In genomic region chr4:88033216-88033653, GRCm38 (mm10) we compare ENCODE assay signal across 8 mouse cellular contexts. TPM values are rescaled to one million over a fixed set of nuclear protein-coding genes. Genes with fewer than 3 reads are reported as not detected.
A peak's percentile ranks its signal among the peaks of the same experiment; 100 is the strongest.
DNase-seq lines count a peak whose midpoint lies in the region; ATAC-seq and TF ChIP-seq lines count a peak whose summit lies in the region.

Gene Mllt3, minus strand, starts transcription at chr4:88033364.

- intact Hi-C loops in gastrocnemius, adult 2 months (cut with DNase I): loop anchor here (5.0 kb wide), 2 partner anchors 246 to 509 kb away; no protein-coding TSS in a partner anchor

- H3K27ac ChIP-seq in gastrocnemius, adult 2 months: peak within 1 kb of the TSS; percentile 86

- H3K27me3 ChIP-seq in megakaryocyte, embryonic 14.5 days (replicated peaks): peaks cover 10% of the 10 kb centered on the region

- H3K4me3 ChIP-seq in gastrocnemius, adult 2 months: peak within 1 kb of the TSS; percentile 84
- peak within 1 kb of the TSS; percentile 95 for H3K4me3 ChIP-seq in megakaryocyte, embryonic 14.5 days (replicated peaks)

- ATAC-seq in common myeloid progenitor, adult 5-6 weeks (replicated peaks; ENCODE audit: low read depth, poor library complexity, severe bottlenecking): peak; percentile 73

- TF ChIP-seq CTCF in gastrocnemius, adult 2 months (IDR thresholded peaks at IDR 0.05): peak; percentile 19; the same call in 1 of the 2 replicates

- peaks cover 22% of the 10 kb centered on the region for H3K4me1 ChIP-seq in megakaryocyte, embryonic 14.5 days

- no peaks in the 10 kb centered on the region for H3K9me3 ChIP-seq in megakaryocyte, embryonic 14.5 days

- H3K36me3 ChIP-seq in megakaryocyte, embryonic 14.5 days (replicated peaks; ENCODE audit: low read length): peaks cover 9% of the 10 kb centered on the region

- peak; percentile 97 for DNase-seq in ZHBTc4 (ENCODE audit: low read depth, low spot score)
- DNase-seq in gastrocnemius, adult 2 months: peak; percentile 99
- peak; percentile 77 for DNase-seq in hindlimb bud, embryonic 11.5 days (ENCODE audit: extremely low spot score, low read depth, low spot score)
- peak; percentile 77 to 90 for DNase-seq in left cerebral cortex, adult 8-10 months (ENCODE audit: low spot score in 2 of 2)
- peak; percentile 96 for DNase-seq in right cerebral cortex, postnatal 10 days (ENCODE audit: low spot score in 2 of 2)
- DNase-seq in urinary bladder, postnatal 25 days (ENCODE audit: low spot score): peak; percentile 96

RNA-seq across cellular contexts. Expression of gene Mllt3, which starts in this region (rescaled TPM):
- total RNA-seq in common myeloid progenitor, adult 5-6 weeks (2017): 30.6 and 31.7 TPM in 2 replicates
- total RNA-seq in gastrocnemius, adult 2 months (2021): 100 to 1,000 TPM; 113 to 127 TPM
- 10 to 100 TPM; 35.3 to 39.1 (median 37.0) TPM for total RNA-seq in left cerebral cortex, adult 8-10 months (2022)
- 0.69 and 4.0 TPM in 2 replicates for polyA plus RNA-seq in megakaryocyte, embryonic 14.5 days (2012; ENCODE audit: insufficient read depth, low replicate concordance)

Comparison
In these comparisons a context has a peak if more than half of its experiments do, and no peak if none do; other contexts are left out.
1. Peak in every context shown above with its lines: DNase-seq, ATAC-seq, H3K4me3 ChIP-seq and H3K27ac ChIP-seq.